Mouse (Mus musculus) CH12.LX (cell line): ENCODE measurements around the gene Arrb2. TPM values are rescaled to one million over a fixed set of nuclear protein-coding genes. Genes with fewer than 3 reads are reported as not detected.

ENCODE experiments used
- DNase-seq: peaks from one replicate; pipeline ENCODE4 v3.0.0-alpha.2; 2013; ENCODE audit errors: extremely low read depth
- H3K27ac ChIP-seq: 2 replicates; pipeline ENCODE4 v1.5.1; 2012; ENCODE audit warnings: low read depth, mild to moderate bottlenecking, control low read depth, moderate library complexity; ENCODE audit not compliant: insufficient read depth
- H3K27me3 ChIP-seq: replicated peaks from 2 replicates; pipeline ENCODE3; 2012; ENCODE audit warnings: inconsistent platforms
- H3K36me3 ChIP-seq, 2 experiments: replicated peaks in 1 of 2; 2 replicates each; pipeline versions ENCODE3 to v1.6.1; 2012; ENCODE audit warnings: inconsistent platforms in 1 of 2, low read length in 1 of 2, mild to moderate bottlenecking in 1 of 2, mixed read lengths in 1 of 2, moderate library complexity in 1 of 2; ENCODE audit not compliant: control insufficient read depth in 1 of 2, insufficient read depth in 1 of 2
- H3K4me1 ChIP-seq, 2 experiments: 2 replicates each; pipeline ENCODE4 v1.6.1; 2012; ENCODE audit warnings: inconsistent platforms in 1 of 2, moderate library complexity in 1 of 2; ENCODE audit not compliant: insufficient read depth in 2 of 2, control insufficient read depth in 1 of 2
- H3K4me2 ChIP-seq: 2 replicates; pipeline ENCODE4 v1.6.1; 2012; ENCODE audit warnings: low read depth, mild to moderate bottlenecking, control low read depth; ENCODE audit not compliant: poor library complexity, insufficient read depth, severe bottlenecking
- H3K4me3 ChIP-seq, 3 experiments: fragments of 150-350 bp in 1 of 3; sonication (generic) in 1 of 3; replicated peaks in 1 of 3; 2 replicates each; pipeline versions ENCODE3 to v1.5.1; 2011 to 2012; ENCODE audit warnings: low read depth in 2 of 3, low read length in 2 of 3, mild to moderate bottlenecking in 2 of 3, moderate library complexity in 2 of 3, control low read depth in 1 of 3, improper control_type of control experiment in 1 of 3, inconsistent platforms in 1 of 3, mixed read lengths in 1 of 3; ENCODE audit not compliant: poor library complexity in 1 of 3
- H3K79me2 ChIP-seq: replicated peaks from 2 replicates; pipeline ENCODE4 v1.6.1; 2012; ENCODE audit warnings: mild to moderate bottlenecking, moderate library complexity; ENCODE audit not compliant: control insufficient read depth, poor library complexity, insufficient read depth, severe bottlenecking; ENCODE audit errors: extremely low read depth
- H3K9ac ChIP-seq: 2 replicates; pipeline ENCODE4 v1.6.1; 2012; ENCODE audit warnings: low read depth, mild to moderate bottlenecking, control low read depth, moderate library complexity; ENCODE audit not compliant: insufficient read depth
- H3K9me3 ChIP-seq: replicated peaks from 2 replicates; pipeline ENCODE3; 2012; ENCODE audit warnings: low read length, inconsistent platforms, mixed read lengths
- CHD1 ChIP-seq: IDR thresholded peaks from 2 replicates; pipeline ENCODE4 v1.6.1; 2012; ENCODE audit warnings: low read depth, low read length, improper control_type of control experiment, inconsistent platforms
- E2F4 ChIP-seq: IDR thresholded peaks from 2 replicates; pipeline ENCODE4 v1.6.1; 2011; ENCODE audit warnings: low read depth, low read length, improper control_type of control experiment; ENCODE audit not compliant: insufficient replicate concordance
- GABPA ChIP-seq: IDR thresholded peaks from 2 replicates; pipeline ENCODE4 v1.6.1; 2012; ENCODE audit warnings: low read depth, low read length, improper control_type of control experiment, inconsistent platforms; ENCODE audit not compliant: insufficient replicate concordance
- JUND ChIP-seq: conservative IDR thresholded peaks from 2 replicates; pipeline ENCODE4 v1.6.1; 2011; ENCODE audit warnings: low read depth, low read length, improper control_type of control experiment
- KAT2A ChIP-seq: IDR thresholded peaks from 2 replicates; pipeline ENCODE4 v1.6.1; 2012; ENCODE audit warnings: low read length, improper control_type of control experiment, inconsistent platforms; ENCODE audit not compliant: insufficient replicate concordance
- MAFK ChIP-seq: IDR thresholded peaks from 2 replicates; pipeline ENCODE4 v1.6.1; 2011; ENCODE audit warnings: low read length, improper control_type of control experiment; ENCODE audit not compliant: insufficient replicate concordance
- MAX ChIP-seq: IDR thresholded peaks from 2 replicates; pipeline ENCODE4 v1.6.1; 2011; ENCODE audit warnings: low read length, improper control_type of control experiment
- MAZ ChIP-seq: IDR thresholded peaks from 2 replicates; pipeline ENCODE4 v1.6.1; 2012; ENCODE audit warnings: low read depth, mild to moderate bottlenecking, inconsistent platforms, low read length, improper control_type of control experiment, moderate library complexity
- MEF2A ChIP-seq: IDR thresholded peaks from 2 replicates; pipeline ENCODE4 v1.6.1; 2014; ENCODE audit warnings: low read depth, mild to moderate bottlenecking, inconsistent platforms, low read length, improper control_type of control experiment, borderline replicate concordance
- MXI1 ChIP-seq: IDR thresholded peaks from 2 replicates; pipeline ENCODE4 v1.6.1; 2011; ENCODE audit warnings: mild to moderate bottlenecking, low read depth, low read length, improper control_type of control experiment
- MYC ChIP-seq: IDR thresholded peaks from 2 replicates; pipeline ENCODE4 v1.6.1; 2011; ENCODE audit warnings: low read depth, mild to moderate bottlenecking, improper control_type of control experiment, low read length
- NELFE ChIP-seq: IDR thresholded peaks from 2 replicates; pipeline ENCODE4 v1.6.1; 2011; ENCODE audit warnings: low read depth, low read length, improper control_type of control experiment
- NRF1 ChIP-seq: IDR thresholded peaks from 2 replicates; pipeline ENCODE4 v1.6.1; 2014; ENCODE audit warnings: low read depth, mild to moderate bottlenecking, inconsistent platforms, low read length, improper control_type of control experiment, moderate library complexity
- PAX5 ChIP-seq: IDR thresholded peaks from 2 replicates; pipeline ENCODE4 v1.6.1; 2012; ENCODE audit warnings: low read length, inconsistent platforms, mixed read lengths
- POLR2A ChIP-seq: IDR thresholded peaks from 2 replicates; pipeline ENCODE4 v1.6.1; 2011; ENCODE audit warnings: low read depth, mild to moderate bottlenecking, improper control_type of control experiment, low read length
- SIN3A ChIP-seq: IDR thresholded peaks from 2 replicates; pipeline ENCODE4 v1.6.1; 2012; ENCODE audit warnings: low read length, improper control_type of control experiment, inconsistent platforms
- TBP ChIP-seq: conservative IDR thresholded peaks from 2 replicates; pipeline ENCODE4 v1.6.1; 2011; ENCODE audit warnings: low read depth, low read length, improper control_type of control experiment
- USF1 ChIP-seq: IDR thresholded peaks from 2 replicates; pipeline ENCODE4 v1.6.1; 2014; ENCODE audit warnings: low read depth, mild to moderate bottlenecking, inconsistent platforms, low read length, improper control_type of control experiment
- USF2 ChIP-seq: conservative IDR thresholded peaks from 2 replicates; pipeline ENCODE4 v1.6.1; 2011; ENCODE audit warnings: low read depth, low read length, improper control_type of control experiment
- ZC3H11A ChIP-seq: IDR thresholded peaks from 2 replicates; pipeline ENCODE4 v1.6.1; 2012; ENCODE audit warnings: low read depth, mild to moderate bottlenecking, inconsistent platforms, low read length, improper control_type of control experiment
- ZKSCAN1 ChIP-seq: IDR thresholded peaks from 2 replicates; pipeline ENCODE4 v1.6.1; 2012; ENCODE audit warnings: low read depth, inconsistent platforms, low read length, improper control_type of control experiment, borderline replicate concordance
- dilution Hi-C: fragments of 300-500 bp; cut with MboI; formaldehyde crosslinking; loops from 2 replicates; pipeline ENCODE4 v1.14.3; 2020; ENCODE audit warnings: low sequenced_read_pairs; ENCODE audit not compliant: extremely low pct_unique_long_range_greater_than_20kb, extremely low pct_ligation_motif_present
- in situ Hi-C: fragments of 300-500 bp; cut with MboI; formaldehyde crosslinking; loops from 3 replicates; pipeline ENCODE4 v1.14.3; 2019; ENCODE audit warnings: low sequenced_read_pairs, low pct_ligation_motif_present, low pct_unique_long_range_greater_than_20kb, mixed read lengths
- polyA plus RNA-seq: library from polyadenylated mRNA; unstranded; fragments of >175 nt; gene quantifications from 2 replicates; pipeline ENCODE4 v1.2.1, GENCODE M21; 2012; ENCODE audit warnings: low read depth; ENCODE audit not compliant: insufficient read length
- total RNA-seq, 2 experiments: library from RNA; depleted of rRNA; stranded (reverse); fragments of 300-350 nt in 1 of 2; fragments of >200 nt in 1 of 2; gene quantifications; 2 replicates each; pipeline ENCODE4 v1.2.3; 2012 to 2014

The Arrb2 gene
- total and polyA plus RNA-seq, 3 experiments = 46.0 to 89.7 (median 60.2) TPM

DNA sequence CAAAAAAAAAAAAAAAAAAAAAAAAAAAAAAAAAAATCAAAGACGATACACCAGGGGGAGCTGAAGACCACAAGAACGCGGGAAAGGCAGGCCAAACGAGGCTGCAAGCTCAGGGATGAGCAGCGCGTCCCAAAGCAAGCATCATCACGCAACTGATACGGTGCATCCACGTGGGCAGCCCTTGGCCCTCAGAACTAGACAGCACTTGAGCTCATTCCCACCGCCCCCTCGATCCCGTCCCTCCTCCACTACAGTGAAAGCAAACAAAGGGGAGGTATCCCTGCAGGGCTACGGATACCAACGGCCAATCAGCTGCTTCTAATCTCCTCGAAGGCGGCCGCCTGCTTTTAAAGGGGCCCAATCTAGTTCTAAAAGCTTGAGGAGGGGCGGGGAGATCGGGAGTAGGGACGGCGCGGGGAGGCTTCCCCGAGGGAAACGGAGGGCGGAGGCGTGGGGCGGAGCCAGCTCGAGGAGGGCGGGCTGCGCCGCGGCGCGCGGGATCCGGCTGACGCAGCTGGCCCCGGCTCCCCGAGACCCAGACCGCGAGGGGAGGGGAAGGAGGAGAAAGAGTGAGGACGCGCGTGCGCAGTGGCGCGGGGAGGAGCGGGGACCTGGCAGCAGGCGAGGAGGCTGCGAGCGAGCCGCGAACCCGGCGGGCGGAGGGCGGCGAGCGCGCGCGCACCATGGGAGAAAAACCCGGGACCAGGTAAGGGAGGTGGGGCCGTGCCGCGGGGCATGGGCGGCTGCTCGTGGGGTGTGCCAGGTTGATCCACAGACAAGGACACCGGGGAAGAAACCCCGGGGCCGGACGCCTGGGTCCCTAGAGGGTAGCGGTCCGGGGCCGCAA lies at the start of gene Arrb2 (continued):
- peak; percentile 96 for TF ChIP-seq NRF1
- TF ChIP-seq, all 38 proteins: peak for 28

DNA sequence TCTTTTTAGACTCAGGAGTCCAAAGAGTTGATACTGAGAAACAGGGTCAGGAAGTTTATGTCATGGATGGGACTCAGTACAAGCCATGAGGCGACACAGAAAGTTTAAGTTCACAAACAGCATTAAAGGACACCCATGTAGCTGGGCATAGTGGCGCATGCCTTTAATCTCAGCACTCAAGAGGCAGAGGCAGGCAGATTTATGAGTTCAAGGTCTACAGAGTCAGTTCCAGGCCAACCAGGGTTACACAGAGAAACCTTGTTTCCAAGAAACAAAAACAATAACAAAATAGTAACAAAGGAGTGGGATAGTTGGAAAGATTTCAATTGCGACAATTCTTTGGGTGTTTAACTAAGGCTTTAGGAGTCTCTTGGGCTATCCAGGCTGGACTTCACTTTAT lies 48.3 kb upstream of the Arrb2 start:
- dilution Hi-C loops = no loop called here

DNA sequence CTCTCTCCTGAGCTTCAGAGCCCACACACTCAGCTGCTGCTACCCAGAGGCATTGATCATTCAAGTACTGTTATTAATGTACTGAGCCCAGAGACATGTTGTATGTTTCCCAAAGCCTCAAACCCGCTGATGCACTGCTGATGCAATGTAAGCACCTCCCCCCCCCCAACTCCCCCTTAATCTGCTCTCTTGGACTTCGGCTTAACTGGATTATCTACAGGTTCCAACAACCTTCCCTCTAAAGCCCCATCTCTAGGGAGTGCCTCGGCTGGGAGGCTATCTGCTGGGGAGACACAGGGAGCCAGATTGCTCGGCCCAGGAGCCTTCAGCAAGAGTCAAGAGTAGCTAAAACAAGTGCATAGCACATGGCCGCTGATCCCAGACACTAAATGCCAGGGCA lies 45.0 kb upstream of the Arrb2 start:
- Histone ChIP-seq H3K4me2 (no peak overlapping the region), H3K27ac (no peak overlapping the region), H3K79me2 (no peaks in the 10 kb centered on the region), H3K27me3 (no peaks in the 10 kb centered on the region), H3K36me3 (peaks cover 17 to 74% of the 10 kb centered on the region in 2 experiments), H3K4me1 (peaks cover 0 to 6% of the 10 kb centered on the region in 2 experiments; a peak in 2 of 4 replicates), H3K9me3 (no peaks in the 10 kb centered on the region), H3K9ac (no peak overlapping the region), H3K4me3 (no peak overlapping the region)
- TF ChIP-seq CHD1 (no peak), KAT2A (no peak), ZC3H11A (no peak), NRF1 (no peak), ZKSCAN1 (no peak), SIN3A (no peak), TBP (no peak), MAZ (no peak)
- DNase-seq = no peak
- in situ Hi-C loops (no loop called here), dilution Hi-C loops (no loop called here)

More for the DNA sequence above, 48.3 kb upstream of the Arrb2 start:
- H3K79me2 ChIP-seq = no peaks in the 10 kb centered on the region
- no peaks in the 10 kb centered on the region for H3K27me3 ChIP-seq
- H3K9ac ChIP-seq = no peak overlapping the region
- H3K27ac ChIP-seq = no peak overlapping the region
- TF ChIP-seq MAFK (no peak), GABPA (no peak), TBP (no peak), POLR2A (no peak), MYC (no peak), E2F4 (no peak), NELFE (no peak), MAZ (no peak), SIN3A (no peak), MEF2A (no peak), USF1 (no peak), USF2 (no peak), MAX (no peak), JUND (no peak), MXI1 (no peak), PAX5 (no peak)
- TF ChIP-seq, all 38 proteins: peak for 0
- no peak overlapping the region for H3K4me3 ChIP-seq
- peaks cover 7 to 53% of the 10 kb centered on the region in 2 experiments for H3K36me3 ChIP-seq
- H3K4me2 ChIP-seq = no peak overlapping the region
- no peak for DNase-seq
- in situ Hi-C loops = no loop called here
- H3K4me1 ChIP-seq = peaks cover 0 to 22% of the 10 kb centered on the region in 2 experiments; a peak in 2 of 4 replicates
- no peaks in the 10 kb centered on the region for H3K9me3 ChIP-seq
